Mouse (Mus musculus) kidney, postnatal 0 days (tissue): ENCODE measurements around the gene Ttc29. TPM values are rescaled to one million over a fixed set of nuclear protein-coding genes. Genes with fewer than 3 reads are reported as not detected.

Experiments used
- ATAC-seq: fragments of 200-750 bp; cut with Nextera tagmentation; replicated peaks from 2 replicates; pipeline ENCODE4 v1.8.0; 2017; ENCODE audit warnings: low read depth, moderate number of reproducible peaks, moderate TSS enrichment, moderate library complexity; ENCODE audit not compliant: low FRiP score
- DNase-seq: peaks from one replicate; pipeline ENCODE4 v3.0.0-alpha.2; 2016; ENCODE audit warnings: low spot score
- H3K27ac ChIP-seq: fragments of 300-500 bp; sonication (generic); 2 replicates; pipeline ENCODE4 v1.5.1; 2014; ENCODE audit warnings: mild to moderate bottlenecking
- H3K27me3 ChIP-seq: fragments of 300-500 bp; sonication (generic); 2 replicates; pipeline ENCODE4 v1.6.1; 2014; ENCODE audit warnings: low read length, mixed read lengths; ENCODE audit not compliant: insufficient read depth
- H3K36me3 ChIP-seq: fragments of 300-500 bp; sonication (generic); 2 replicates; pipeline ENCODE4 v1.6.1; 2014; ENCODE audit warnings: low read length, mixed read lengths; ENCODE audit not compliant: insufficient read depth
- H3K4me1 ChIP-seq: fragments of 300-500 bp; sonication (generic); replicated peaks from 2 replicates; pipeline ENCODE4 v1.6.1; 2014; ENCODE audit warnings: antibody characterized with exemption, low read length, mixed read lengths; ENCODE audit not compliant: insufficient read depth
- H3K4me2 ChIP-seq: fragments of 300-500 bp; sonication (generic); 2 replicates; pipeline ENCODE4 v1.6.1; 2014; ENCODE audit warnings: mild to moderate bottlenecking, low read length, moderate library complexity, mixed read lengths
- H3K4me3 ChIP-seq: fragments of 300-500 bp; sonication (generic); replicated peaks from 2 replicates; pipeline ENCODE4 v1.5.1; 2014; ENCODE audit warnings: low read depth, low read length
- H3K9ac ChIP-seq: fragments of 300-500 bp; sonication (generic); 2 replicates; pipeline ENCODE4 v1.6.1; 2014; ENCODE audit warnings: low read depth, low read length
- H3K9me3 ChIP-seq: fragments of 300-500 bp; sonication (generic); replicated peaks from 2 replicates; pipeline ENCODE4 v1.6.1; 2016; ENCODE audit warnings: low read length, inconsistent platforms, mixed read lengths
- CTCF ChIP-seq: IDR thresholded peaks from 2 replicates; pipeline ENCODE4 v1.5.1; 2016; ENCODE audit warnings: antibody characterized with exemption, low read depth, mild to moderate bottlenecking, moderate library complexity
- WGBS: fragments of 180-500 bp; shearing (Covaris S2); extraction: QIAGEN DNeasy Blood & Tissue Kit; methylation state at CpG from one replicate; pipeline ENCODE4 v1.1.7; 2014; 5-methylcytosine and 5-hydroxymethylcytosine counted together
- polyA plus RNA-seq: library from polyadenylated mRNA; unstranded; fragments of >200 nt; fragmentation: Nextera tagmentation; extraction: Ambion mirVana; gene quantifications from 2 replicates; pipeline ENCODE4 v1.2.1, GENCODE M21; 2015

Ttc29 gene
- polyA plus RNA-seq, 1 experiment from 2014 or later, result 0.20 TPM

DNA sequence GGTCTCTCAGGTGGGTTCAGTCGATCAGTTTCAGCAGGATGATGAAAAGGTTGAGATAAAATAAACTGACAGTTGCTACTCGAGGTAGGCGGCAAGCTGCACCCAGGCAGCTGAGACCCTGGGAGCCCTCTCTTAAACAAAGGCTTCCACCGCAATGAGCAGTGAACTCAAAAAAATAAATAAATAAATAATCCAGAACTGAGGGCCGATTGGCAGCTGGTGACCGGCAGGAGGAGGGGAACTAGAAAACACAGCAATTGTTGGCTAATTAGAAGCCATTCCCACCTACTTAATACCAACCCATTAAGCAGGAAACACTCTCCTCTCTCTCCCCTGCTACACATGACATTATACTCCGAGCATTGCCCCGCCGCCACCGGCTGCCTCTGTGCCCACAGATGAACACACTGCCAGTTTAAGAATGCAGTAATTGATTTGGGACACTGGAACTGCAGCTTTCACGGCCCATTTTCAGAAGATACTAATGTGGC lies 133.1 kb downstream of the Ttc29 start:
- Histone ChIP-seq H3K27me3 (no peaks in the 10 kb centered on the region), H3K4me1 (no peaks in the 10 kb centered on the region), H3K9ac (no peak overlapping the region), H3K9me3 (no peaks in the 10 kb centered on the region), H3K36me3 (no peaks in the 10 kb centered on the region), H3K4me3 (no peak overlapping the region), H3K27ac (no peak overlapping the region), H3K4me2 (no peak overlapping the region; the same call in 1 of the 2 replicates)
- no peak for TF ChIP-seq CTCF
- DNase-seq (no peak), ATAC-seq (no peak)
- WGBS, result 28% methylated on average over 11 of the region's 11 CpGs

GRCm38 (mm10) chr8:78353902-78354301 lies 140.8 kb downstream of the Ttc29 start:
- H3K27me3 ChIP-seq, result no peaks in the 10 kb centered on the region
- H3K4me1 ChIP-seq, result no peaks in the 10 kb centered on the region
- H3K9ac ChIP-seq, result no peak overlapping the region
- no peak for ATAC-seq
- H3K36me3 ChIP-seq, result no peaks in the 10 kb centered on the region
- no peaks in the 10 kb centered on the region for H3K9me3 ChIP-seq
- no peak overlapping the region for H3K27ac ChIP-seq
- H3K4me3 ChIP-seq, result no peak overlapping the region
- WGBS, result 35% methylated on average over 5 of the region's 5 CpGs
- TF ChIP-seq CTCF, result no peak
- peak; percentile 61 for DNase-seq
- no peak overlapping the region for H3K4me2 ChIP-seq

DNA sequence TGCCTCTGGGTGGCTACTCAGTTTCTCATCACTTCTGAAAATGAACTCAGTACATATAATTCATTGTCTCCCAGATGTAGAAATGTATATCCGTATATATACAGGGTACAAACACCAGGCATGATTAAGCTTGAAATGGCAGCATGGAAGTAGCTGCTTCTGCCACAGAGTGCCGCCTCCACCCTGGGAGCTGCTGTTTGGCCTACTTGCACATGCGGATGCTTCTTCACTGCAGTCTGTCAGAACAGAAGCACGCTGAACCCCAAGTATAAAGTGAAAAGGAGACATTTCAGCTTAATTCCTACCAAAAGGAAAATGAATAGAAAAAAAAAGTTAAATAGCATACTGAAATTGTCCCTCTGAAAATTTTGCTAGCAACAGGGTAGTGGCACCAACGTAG lies 141.7 kb downstream of the Ttc29 start:
- no peaks in the 10 kb centered on the region for H3K36me3 ChIP-seq
- no peak for DNase-seq

DNA sequence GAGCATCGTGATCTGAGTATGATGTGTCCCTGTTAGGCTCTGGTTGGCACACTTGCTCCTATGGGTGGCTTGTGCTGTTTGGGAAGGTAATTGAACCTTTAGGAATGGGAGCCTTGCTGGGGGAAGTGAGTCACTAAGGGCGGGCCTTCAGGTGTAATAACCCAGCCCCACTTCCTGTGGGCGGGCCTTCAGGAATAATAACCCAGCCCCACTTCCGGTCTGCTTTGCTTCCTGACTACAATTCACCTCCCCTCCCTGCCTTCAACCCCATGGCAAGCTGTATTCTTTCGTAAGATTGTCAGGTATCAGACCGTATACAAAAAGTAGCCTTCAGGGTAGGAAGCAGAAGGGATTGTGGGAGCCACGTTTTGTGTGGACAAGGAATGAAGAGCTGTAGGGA lies 177.7 kb downstream of the Ttc29 start:
- TF ChIP-seq CTCF, result no peak
- no peaks in the 10 kb centered on the region for H3K9me3 ChIP-seq
- H3K27me3 ChIP-seq, result no peaks in the 10 kb centered on the region
- DNase-seq (no peak), ATAC-seq (no peak)
- no peak overlapping the region for H3K9ac ChIP-seq
- no peak overlapping the region for H3K4me2 ChIP-seq
- H3K27ac ChIP-seq, result no peak overlapping the region
- 91% methylated on average over 7 of the region's 7 CpGs for WGBS
- H3K36me3 ChIP-seq, result no peaks in the 10 kb centered on the region
- H3K4me3 ChIP-seq, result no peak overlapping the region
- H3K4me1 ChIP-seq, result no peaks in the 10 kb centered on the region

More for the DNA sequence above, 141.7 kb downstream of the Ttc29 start:
- no peaks in the 10 kb centered on the region for H3K9me3 ChIP-seq
- 86% methylated on average over 5 of the region's 5 CpGs for WGBS
- H3K4me2 ChIP-seq, result no peak overlapping the region
- no peaks in the 10 kb centered on the region for H3K4me1 ChIP-seq
- H3K27ac ChIP-seq, result no peak overlapping the region
- no peak overlapping the region for H3K9ac ChIP-seq
- no peak overlapping the region for H3K4me3 ChIP-seq
- no peak for TF ChIP-seq CTCF
- no peaks in the 10 kb centered on the region for H3K27me3 ChIP-seq
- no peak for ATAC-seq

- peaks cover 10% of the 10 kb centered on the region; the same call in 1 of the 2 replicates for H3K4me1 ChIP-seq
- peak overlapping the region; percentile 57; the same call in 1 of the 2 replicates for H3K4me2 ChIP-seq
- no peak; the same call in 1 of the 2 replicates for TF ChIP-seq CTCF
- no peaks in the 10 kb centered on the region for H3K9me3 ChIP-seq
- H3K9ac ChIP-seq, result no peak overlapping the region
- DNase-seq, result no peak
- 32% methylated on average over 4 of the region's 4 CpGs for WGBS
- no peak for ATAC-seq
- no peak overlapping the region for H3K27ac ChIP-seq
- H3K4me3 ChIP-seq, result no peak overlapping the region
- peaks cover 28% of the 10 kb centered on the region; the same call in 1 of the 2 replicates for H3K27me3 ChIP-seq
- H3K36me3 ChIP-seq, result no peaks in the 10 kb centered on the region
Measured at GRCm38 (mm10) chr8:78419272-78419671, 206.2 kb downstream of the Ttc29 start.

DNA sequence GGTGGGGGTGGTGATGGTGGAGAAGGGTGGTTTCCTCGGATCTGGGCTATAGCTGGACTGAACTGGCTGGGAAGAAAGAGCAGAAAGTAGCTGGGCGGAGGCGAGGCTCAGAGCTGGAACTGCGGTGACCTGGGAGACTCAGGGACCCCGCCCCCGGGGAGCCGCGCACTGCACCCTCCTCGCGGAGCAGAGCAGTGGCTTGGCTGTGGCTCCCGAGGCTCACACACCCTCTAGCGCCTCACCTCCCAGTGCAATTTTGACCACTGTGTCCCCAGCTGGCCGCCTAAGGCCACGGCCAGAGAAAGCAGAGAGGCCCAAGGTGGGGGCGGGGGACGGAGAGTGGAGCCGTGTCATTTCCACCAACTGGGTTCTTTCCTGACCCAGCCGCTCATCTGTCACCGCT lies 207.0 kb downstream of the Ttc29 start:
- ATAC-seq (peak; percentile 40; the same call in 1 of the 2 replicates), DNase-seq (peak; percentile 51)
- Histone ChIP-seq H3K4me3 (peak overlapping the region; percentile 21), H3K9me3 (no peaks in the 10 kb centered on the region), H3K4me1 (peaks cover 10% of the 10 kb centered on the region; the same call in 1 of the 2 replicates), H3K9ac (no peak overlapping the region), H3K27ac (no peak overlapping the region), H3K27me3 (peaks cover 31% of the 10 kb centered on the region), H3K4me2 (peak overlapping the region; percentile 57), H3K36me3 (no peaks in the 10 kb centered on the region)
- TF ChIP-seq CTCF, result no peak
- WGBS, result 0% methylated on average over 19 of the region's 19 CpGs

- no peak for ATAC-seq
- whole genome bisulfite sequencing, result 0% methylated on average over 1 of the region's 1 CpGs
- H3K27ac ChIP-seq, result no peak overlapping the region
- H3K4me2 ChIP-seq, result no peak overlapping the region
- peaks cover 56% of the 10 kb centered on the region for H3K27me3 ChIP-seq
- H3K9ac ChIP-seq, result no peak overlapping the region
- no peak overlapping the region for H3K4me3 ChIP-seq
- no peaks in the 10 kb centered on the region for H3K9me3 ChIP-seq
- no peak for TF ChIP-seq CTCF
- H3K36me3 ChIP-seq, result no peaks in the 10 kb centered on the region
- no peak for DNase-seq
- H3K4me1 ChIP-seq, result peaks cover 10% of the 10 kb centered on the region; the same call in 1 of the 2 replicates
Measured at GRCm38 (mm10) chr8:78423937-78424336, 210.8 kb downstream of the Ttc29 start.
